14 mouse cellular contexts compared by ENCODE assay signal in genomic region chr5:105627093-105627492, GRCm38 (mm10).
"Had no signal": no experiment of that assay in that cellular context is flagged by ENCODE, and none has a peak within 500 bp of the region (broad histone marks: within the 10 kb centered on the region; RNA-seq: fewer than 3 reads in every experiment).

No protein-coding gene starts in this region.

- DNase-seq: kidney, adult 18-20 months; kidney, postnatal 14 days; liver, embryonic 13.5 days; lung, adult 18-20 months; lung, postnatal 4 days; thymus, adult 2 months; thymus, postnatal 25 days had no signal

- ATAC-seq: inflammation-experienced regulatory T-cells, adult 6 months; lung, postnatal 0 days; midbrain, embryonic 16.5 days had no signal

- H3K9me3 ChIP-seq: limb, embryonic 15.5 days; liver, embryonic 13.5 days; midbrain, embryonic 12.5 days; neural tube, embryonic 15.5 days; stomach, embryonic 15.5 days had no signal

- H3K36me3 ChIP-seq: limb, embryonic 15.5 days; liver, embryonic 13.5 days; midbrain, embryonic 12.5 days; neural tube, embryonic 15.5 days; stomach, embryonic 15.5 days had no signal

- H3K4me1 ChIP-seq: neural tube, embryonic 15.5 days had no signal

- H3K27ac ChIP-seq: limb, embryonic 15.5 days; midbrain, embryonic 12.5 days; neural tube, embryonic 15.5 days; stomach, embryonic 15.5 days had no signal

- H3K9ac ChIP-seq: limb, embryonic 15.5 days; liver, embryonic 13.5 days; midbrain, embryonic 12.5 days; neural tube, embryonic 15.5 days; stomach, embryonic 15.5 days had no signal

- H3K27me3 ChIP-seq: limb, embryonic 15.5 days; liver, embryonic 13.5 days; midbrain, embryonic 12.5 days; neural tube, embryonic 15.5 days; stomach, embryonic 15.5 days had no signal

- H3K4me3 ChIP-seq: limb, embryonic 15.5 days; liver, embryonic 13.5 days; midbrain, embryonic 12.5 days; neural tube, embryonic 15.5 days; stomach, embryonic 15.5 days had no signal

- H3K4me2 ChIP-seq: limb, embryonic 15.5 days; liver, embryonic 13.5 days; midbrain, embryonic 12.5 days; neural tube, embryonic 15.5 days; stomach, embryonic 15.5 days had no signal
